Mouse (Mus musculus): Measurements from ENCODE around the gene Rapgef2. TPM values are rescaled to one million over a fixed set of nuclear protein-coding genes. Genes with fewer than 3 reads are reported as not detected.

Rapgef2 gene
- 10 to 100 TPM; 33.2 to 35.3 TPM for total RNA-seq (2021)
- long read RNA-seq, experiment 1, partial matches to known transcripts: 2 of 6 reads
- long read RNA-seq, experiment 1, other reads (novel, unspliced or antisense): 4 of 6 reads
- long read RNA-seq, experiment 2, partial matches to known transcripts: 7 of 12 reads
- long read RNA-seq, experiment 2, other reads (novel, unspliced or antisense): 5 of 12 reads

GRCm38 (mm10) chr3:79286376-79287107 lies at the start of gene Rapgef2:
Gene Rapgef2 (minus strand): TSS chr3:79286517.
- peak; percentile 49 to 54 for DNase-seq (ENCODE audit: low spot score in 2 of 2)

- no peak for DNase-seq (ENCODE audit: low spot score in 2 of 2)
Observed at GRCm38 (mm10) chr3:79333643-79334200, 47.4 kb upstream of the Rapgef2 start.

DNA sequence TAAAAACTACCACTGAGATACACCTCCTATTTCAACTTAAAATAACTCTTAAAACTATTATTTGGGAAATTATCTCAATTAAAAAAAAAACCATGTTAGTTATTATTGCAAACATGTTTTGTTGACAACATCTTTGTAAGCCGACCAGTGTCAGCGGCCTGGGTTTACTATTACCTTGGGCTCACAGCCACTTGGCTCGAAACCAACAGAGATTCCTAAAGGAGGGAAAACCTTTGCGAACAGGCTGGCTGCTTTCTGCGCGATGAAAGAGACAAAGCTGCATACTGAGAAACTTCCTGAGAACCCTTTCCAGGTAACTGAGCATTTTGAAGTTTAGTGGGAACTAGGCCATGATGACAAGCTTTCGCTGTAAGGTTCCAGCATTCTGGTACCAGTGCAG lies 46.7 kb upstream of the Rapgef2 start:
- DNase-seq (ENCODE audit: low spot score in 2 of 2): no peak

DNA sequence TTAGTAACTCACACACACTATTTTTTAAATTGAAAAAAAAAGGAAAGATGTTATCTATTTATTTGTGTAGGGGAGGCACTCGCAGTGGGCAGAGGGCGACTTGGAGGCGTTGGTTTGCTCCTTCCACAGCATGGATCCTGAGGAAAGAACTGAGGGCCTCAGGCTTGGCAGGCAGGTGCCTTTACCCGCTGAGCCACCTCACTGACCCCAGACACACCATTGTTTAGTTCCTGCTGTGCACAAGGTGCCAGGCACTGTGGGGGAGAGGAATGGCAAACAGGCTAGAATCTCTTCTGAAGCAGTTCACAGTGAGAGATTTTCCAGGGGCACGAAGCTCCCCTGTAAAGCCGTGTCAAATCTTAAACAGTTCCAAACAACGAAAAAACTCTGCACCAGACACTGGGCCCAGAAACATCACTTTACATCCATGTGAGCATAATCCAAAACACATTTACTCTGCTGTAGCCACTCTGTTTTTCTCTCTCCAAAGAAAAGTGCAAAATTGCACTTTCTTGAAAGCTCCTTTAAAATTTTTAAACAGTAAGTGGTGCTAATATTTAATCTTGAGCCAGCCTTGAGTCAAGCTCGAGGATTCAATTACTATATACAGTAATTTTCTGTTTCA lies 43.5 kb upstream of the Rapgef2 start:
- no peak for DNase-seq (ENCODE audit: low spot score in 2 of 2)

- no peak for DNase-seq (ENCODE audit: low spot score in 2 of 2)
Observed at GRCm38 (mm10) chr3:79324697-79325526, 38.6 kb upstream of the Rapgef2 start.

- no peak for DNase-seq (ENCODE audit: low spot score in 2 of 2)
Observed at GRCm38 (mm10) chr3:79314006-79314698, 27.8 kb upstream of the Rapgef2 start.

DNA sequence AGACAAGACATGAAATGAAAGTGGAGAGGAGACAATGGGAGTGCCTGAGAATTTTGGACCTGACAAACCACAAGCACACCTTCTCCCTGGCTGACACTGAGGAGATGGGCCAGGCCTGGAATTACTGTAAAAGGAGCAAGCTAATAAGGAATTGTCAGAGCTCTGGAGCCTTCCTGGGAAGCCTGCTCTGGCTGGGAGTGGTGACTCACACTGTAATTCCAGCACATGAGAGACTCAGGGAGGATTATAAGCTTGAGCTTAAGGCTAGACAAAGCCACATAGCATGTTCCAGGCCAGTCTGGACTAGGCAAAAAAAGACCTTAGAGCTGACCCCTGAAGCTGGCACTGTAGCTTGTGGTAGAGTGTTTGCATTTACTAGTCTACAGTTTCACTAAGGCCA lies 25.6 kb upstream of the Rapgef2 start:
- no peak for DNase-seq (ENCODE audit: low spot score in 2 of 2)

- DNase-seq (ENCODE audit: low spot score in 2 of 2): no peak
Observed at GRCm38 (mm10) chr3:79310184-79310583, 23.9 kb upstream of the Rapgef2 start.

DNA sequence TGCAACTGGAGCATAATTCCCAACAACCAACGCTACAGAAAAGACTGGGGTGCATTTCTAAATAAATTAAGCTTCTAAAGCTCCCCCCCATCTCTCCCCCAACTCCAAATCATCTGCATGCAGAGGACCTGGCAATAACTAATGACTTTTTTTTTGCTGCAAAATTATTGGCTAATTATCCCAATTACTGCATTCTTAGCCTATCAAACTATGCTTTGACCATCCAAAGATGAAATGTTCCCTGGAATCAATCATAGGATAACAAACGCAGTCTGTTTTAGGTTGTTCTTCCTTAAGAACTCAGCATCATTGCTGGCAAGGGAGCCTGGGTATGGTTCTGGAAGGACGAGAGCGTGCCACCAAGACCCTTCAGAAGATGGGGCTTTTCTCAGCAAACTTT lies 22.3 kb upstream of the Rapgef2 start:
- no peak for DNase-seq (ENCODE audit: low spot score in 2 of 2)

- DNase-seq (ENCODE audit: low spot score in 2 of 2): no peak
Observed at GRCm38 (mm10) chr3:79299401-79299800, 13.1 kb upstream of the Rapgef2 start.

- DNase-seq (ENCODE audit: low spot score in 2 of 2): no peak
Observed at GRCm38 (mm10) chr3:79297281-79297680, 11.0 kb upstream of the Rapgef2 start.

- DNase-seq (ENCODE audit: low spot score in 2 of 2): no peak
Observed at GRCm38 (mm10) chr3:79296586-79296985, 10.3 kb upstream of the Rapgef2 start.

GRCm38 (mm10) chr3:79296049-79296448 lies 9.7 kb upstream of the Rapgef2 start:
- no peak for DNase-seq (ENCODE audit: low spot score in 2 of 2)

GRCm38 (mm10) chr3:79294701-79295100 lies 8.4 kb upstream of the Rapgef2 start:
- DNase-seq (ENCODE audit: low spot score in 2 of 2): no peak

GRCm38 (mm10) chr3:79293023-79293422 lies 6.7 kb upstream of the Rapgef2 start:
- DNase-seq (ENCODE audit: low spot score in 2 of 2): no peak

GRCm38 (mm10) chr3:79289050-79289449 lies 2.7 kb upstream of the Rapgef2 start:
- DNase-seq (ENCODE audit: low spot score in 2 of 2): no peak

DNA sequence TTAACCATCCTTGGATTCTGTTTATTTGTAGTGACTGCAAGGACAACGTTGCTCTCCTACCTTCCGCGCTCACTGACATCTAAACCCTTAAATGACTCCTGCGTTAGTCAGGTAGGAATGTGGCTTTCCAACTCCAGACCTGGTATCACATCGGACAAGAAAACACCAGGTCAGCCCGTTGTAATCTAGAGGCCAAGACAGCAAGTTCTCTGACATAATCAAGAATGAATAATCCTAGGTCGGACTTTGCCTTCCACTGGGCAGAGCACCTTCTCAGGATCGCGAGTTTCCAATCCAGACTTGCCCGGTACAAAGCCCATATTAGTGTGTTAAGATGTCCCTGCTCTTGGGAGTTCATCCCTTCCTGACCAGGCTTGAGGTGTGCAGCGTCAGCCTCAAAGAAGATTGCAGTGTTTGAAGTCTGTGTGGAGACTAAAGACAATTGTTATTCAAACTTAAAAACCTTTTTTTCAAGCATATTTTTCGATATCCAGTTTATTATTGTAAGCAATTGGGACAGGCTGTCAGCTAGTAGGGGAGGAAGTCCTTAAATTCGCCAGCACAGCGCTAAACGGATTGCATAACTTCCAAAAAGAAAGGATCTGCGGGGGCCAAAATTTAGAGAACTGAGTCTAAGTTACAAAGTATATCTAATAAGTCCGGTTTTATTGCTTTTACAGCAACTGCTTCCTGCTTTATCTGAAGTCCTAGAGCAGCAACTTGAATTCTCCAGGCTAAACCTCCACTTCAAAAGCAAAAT lies 1.6 kb upstream of the Rapgef2 start:
- DNase-seq (ENCODE audit: low spot score in 2 of 2): no peak

DNA sequence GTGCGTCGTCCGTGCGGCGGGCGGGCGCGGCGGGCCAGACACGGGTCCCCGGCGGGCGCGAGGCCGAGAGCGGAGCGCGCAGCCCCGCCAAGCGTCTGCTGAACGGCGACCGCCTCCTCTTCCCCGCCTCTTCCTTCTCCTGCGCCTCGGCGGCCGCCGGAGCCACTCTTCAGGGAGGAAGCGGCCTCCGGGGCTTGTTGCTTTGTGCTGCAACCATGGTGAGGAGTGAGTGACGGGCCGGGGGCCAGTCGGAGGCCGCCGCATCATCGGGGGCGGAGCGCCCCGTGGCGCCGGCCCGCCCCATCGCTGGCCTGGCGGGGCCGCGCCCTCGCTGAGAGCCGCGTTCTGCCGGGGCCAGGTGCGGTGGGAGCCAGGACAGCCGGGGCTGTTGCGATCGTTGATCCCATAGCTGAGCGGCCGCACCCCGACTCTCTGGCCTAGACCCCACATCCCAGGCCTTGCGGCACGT lies 825 bp upstream of the Rapgef2 start:
- DNase-seq (ENCODE audit: low spot score in 2 of 2): peak; percentile 87 to 89

- peak in 1 of 2 experiments; percentile 7 for DNase-seq (ENCODE audit: low spot score in 2 of 2)
Observed at GRCm38 (mm10) chr3:79286031-79286375, 314 bp downstream of the Rapgef2 start.
